Mouse (Mus musculus) kidney, postnatal 0 days (tissue): Measurements from ENCODE around the gene Tbc1d16. TPM values are rescaled to one million over a fixed set of nuclear protein-coding genes. Genes with fewer than 3 reads are reported as not detected.
"Not testable (repeated sequence)": the region's sequence is repeated elsewhere in the genome, so short reads cannot be mapped to it uniquely, and the experiment has no call there.

Experiments used
- ATAC-seq: fragments of 200-750 bp; cut with Nextera tagmentation; replicated peaks from 2 replicates; pipeline ENCODE4 v1.8.0; 2017; ENCODE audit warnings: low read depth, moderate number of reproducible peaks, moderate TSS enrichment, moderate library complexity; ENCODE audit not compliant: low FRiP score
- DNase-seq: peaks from one replicate; pipeline ENCODE4 v3.0.0-alpha.2; 2016; ENCODE audit warnings: low spot score
- H3K27ac ChIP-seq: fragments of 300-500 bp; sonication (generic); 2 replicates; pipeline ENCODE4 v1.5.1; 2014; ENCODE audit warnings: mild to moderate bottlenecking
- H3K27me3 ChIP-seq: fragments of 300-500 bp; sonication (generic); 2 replicates; pipeline ENCODE4 v1.6.1; 2014; ENCODE audit warnings: low read length, mixed read lengths; ENCODE audit not compliant: insufficient read depth
- H3K36me3 ChIP-seq: fragments of 300-500 bp; sonication (generic); 2 replicates; pipeline ENCODE4 v1.6.1; 2014; ENCODE audit warnings: low read length, mixed read lengths; ENCODE audit not compliant: insufficient read depth
- H3K4me1 ChIP-seq: fragments of 300-500 bp; sonication (generic); replicated peaks from 2 replicates; pipeline ENCODE4 v1.6.1; 2014; ENCODE audit warnings: antibody characterized with exemption, low read length, mixed read lengths; ENCODE audit not compliant: insufficient read depth
- H3K4me2 ChIP-seq: fragments of 300-500 bp; sonication (generic); 2 replicates; pipeline ENCODE4 v1.6.1; 2014; ENCODE audit warnings: mild to moderate bottlenecking, low read length, moderate library complexity, mixed read lengths
- H3K4me3 ChIP-seq: fragments of 300-500 bp; sonication (generic); replicated peaks from 2 replicates; pipeline ENCODE4 v1.5.1; 2014; ENCODE audit warnings: low read depth, low read length
- H3K9ac ChIP-seq: fragments of 300-500 bp; sonication (generic); 2 replicates; pipeline ENCODE4 v1.6.1; 2014; ENCODE audit warnings: low read depth, low read length
- H3K9me3 ChIP-seq: fragments of 300-500 bp; sonication (generic); replicated peaks from 2 replicates; pipeline ENCODE4 v1.6.1; 2016; ENCODE audit warnings: low read length, inconsistent platforms, mixed read lengths
- CTCF ChIP-seq: IDR thresholded peaks from 2 replicates; pipeline ENCODE4 v1.5.1; 2016; ENCODE audit warnings: antibody characterized with exemption, low read depth, mild to moderate bottlenecking, moderate library complexity
- WGBS: fragments of 180-500 bp; shearing (Covaris S2); extraction: QIAGEN DNeasy Blood & Tissue Kit; methylation state at CpG from one replicate; pipeline ENCODE4 v1.1.7; 2014; 5-methylcytosine and 5-hydroxymethylcytosine counted together
- polyA plus RNA-seq: library from polyadenylated mRNA; unstranded; fragments of >200 nt; fragmentation: Nextera tagmentation; extraction: Ambion mirVana; gene quantifications from 2 replicates; pipeline ENCODE4 v1.2.1, GENCODE M21; 2015

The Tbc1d16 gene
- polyA plus RNA-seq, 1 experiment from 2014 or later, result 9.2 TPM

DNA sequence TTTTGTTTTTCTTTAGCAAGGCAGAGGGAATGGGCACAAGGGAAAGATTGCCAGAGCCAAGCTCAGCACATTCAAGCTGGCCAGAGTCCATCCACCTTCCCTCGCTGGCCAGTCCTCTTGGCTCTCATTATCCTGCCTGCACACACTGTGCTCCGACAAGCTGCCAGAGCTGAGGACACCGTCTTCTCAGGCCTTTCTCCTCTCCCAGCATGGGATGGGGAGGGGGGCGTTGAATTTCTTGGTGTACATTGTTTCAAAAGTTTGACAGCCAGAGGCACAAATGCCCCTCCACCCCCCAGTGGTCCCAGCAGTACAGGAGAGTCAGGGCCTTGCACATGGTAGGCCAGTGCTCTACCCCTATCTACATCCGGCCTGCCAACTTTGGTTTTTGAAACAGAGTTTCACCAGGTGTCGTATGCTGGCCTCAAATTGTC lies 39.0 kb upstream of the Tbc1d16 start:
- Histone ChIP-seq H3K9me3 (no peaks in the 10 kb centered on the region), H3K27me3 (no peaks in the 10 kb centered on the region), H3K27ac (peak overlapping the region; percentile 36; the same call in 1 of the 2 replicates), H3K9ac (peak overlapping the region; percentile 73; the same call in 1 of the 2 replicates), H3K4me1 (no peaks in the 10 kb centered on the region), H3K36me3 (no peaks in the 10 kb centered on the region), H3K4me2 (peak overlapping the region; percentile 99), H3K4me3 (no peak overlapping the region)
- no peak for DNase-seq
- TF ChIP-seq CTCF, result no peak
- peak; percentile 25 for ATAC-seq
- WGBS, result 38% methylated on average over 6 of the region's 6 CpGs

DNA sequence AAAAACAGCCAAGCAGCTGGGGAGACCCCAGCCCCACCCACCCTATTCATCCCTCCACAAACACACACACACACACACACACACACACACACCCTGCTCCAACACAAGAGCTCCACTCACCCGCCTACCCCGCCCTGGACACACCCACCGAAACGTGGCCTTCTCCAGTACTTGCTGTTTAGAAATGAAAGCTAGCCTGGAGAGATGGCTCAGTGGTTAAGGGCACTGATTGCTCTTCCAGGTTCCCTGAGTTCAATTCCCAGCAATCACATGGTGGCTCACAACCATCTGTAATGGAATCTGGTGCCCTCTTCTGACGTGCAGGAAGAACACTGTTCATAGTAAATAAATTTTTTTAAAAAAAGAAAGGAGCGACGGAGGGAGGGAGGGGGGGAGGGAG lies 37.5 kb upstream of the Tbc1d16 start:
- Histone ChIP-seq H3K4me1 (no peaks in the 10 kb centered on the region), H3K9ac (no peak overlapping the region), H3K27me3 (no peaks in the 10 kb centered on the region), H3K4me2 (no peak overlapping the region), H3K36me3 (no peaks in the 10 kb centered on the region), H3K9me3 (no peaks in the 10 kb centered on the region), H3K4me3 (no peak overlapping the region), H3K27ac (no peak overlapping the region)
- no peak for TF ChIP-seq CTCF
- WGBS, result 81% methylated on average over 7 of the region's 7 CpGs
- DNase-seq, result no peak
- no peak for ATAC-seq

DNA sequence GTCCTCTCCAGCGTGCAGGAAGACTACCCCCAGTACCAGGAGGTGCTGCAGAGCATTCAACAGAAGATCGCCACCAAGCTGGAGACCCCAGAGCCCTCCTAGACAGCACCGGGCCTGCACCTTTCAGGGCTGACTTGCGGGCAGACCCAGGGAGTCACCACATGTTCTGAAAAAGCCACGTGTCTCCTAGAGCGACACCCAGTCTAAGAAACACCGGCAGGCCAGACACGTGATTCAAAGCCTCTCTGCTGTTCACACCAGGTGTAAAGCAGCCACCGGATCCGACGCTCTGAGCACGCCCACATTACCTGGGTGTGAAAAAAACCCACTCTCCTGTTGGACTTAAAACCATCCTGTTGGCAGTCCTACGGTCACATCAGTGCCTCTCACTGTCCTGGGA lies 36.1 kb upstream of the Tbc1d16 start:
- ATAC-seq, result no peak
- H3K4me3 ChIP-seq, result no peak overlapping the region
- no peak overlapping the region for H3K27ac ChIP-seq
- WGBS, result 91% methylated on average over 13 of the region's 13 CpGs
- H3K36me3 ChIP-seq, result no peaks in the 10 kb centered on the region
- no peak overlapping the region for H3K9ac ChIP-seq
- H3K27me3 ChIP-seq, result no peaks in the 10 kb centered on the region
- no peak for DNase-seq
- H3K4me2 ChIP-seq, result no peak overlapping the region
- H3K9me3 ChIP-seq, result no peaks in the 10 kb centered on the region
- H3K4me1 ChIP-seq, result no peaks in the 10 kb centered on the region
- TF ChIP-seq CTCF, result no peak

DNA sequence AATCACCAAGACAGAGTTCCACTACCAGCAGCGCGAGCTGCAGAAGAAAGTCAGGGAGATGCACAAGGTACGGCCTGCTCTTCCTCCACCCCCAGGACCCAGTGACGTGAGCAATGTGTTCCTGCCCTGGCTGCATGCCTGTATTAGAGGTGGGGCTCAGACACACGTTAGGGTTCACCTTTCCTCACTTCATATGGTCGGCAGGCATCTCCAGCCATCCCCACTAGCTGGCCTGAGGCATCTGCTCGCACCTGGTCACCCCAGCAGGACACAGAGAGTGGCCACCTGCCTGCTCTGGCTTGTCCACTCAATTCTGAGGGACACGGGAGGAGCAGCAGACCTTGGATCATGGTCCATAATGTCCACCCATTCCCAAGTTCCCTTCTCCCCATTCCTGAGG lies 31.7 kb upstream of the Tbc1d16 start:
- H3K4me2 ChIP-seq, result no peak overlapping the region
- DNase-seq (no peak), ATAC-seq (no peak)
- H3K9me3 ChIP-seq, result no peaks in the 10 kb centered on the region
- H3K27me3 ChIP-seq, result no peaks in the 10 kb centered on the region
- WGBS, result 85% methylated on average over 8 of the region's 8 CpGs
- no peak overlapping the region for H3K9ac ChIP-seq
- peaks cover 18% of the 10 kb centered on the region for H3K4me1 ChIP-seq
- no peak overlapping the region for H3K27ac ChIP-seq
- TF ChIP-seq CTCF, result no peak
- no peaks in the 10 kb centered on the region for H3K36me3 ChIP-seq
- no peak overlapping the region for H3K4me3 ChIP-seq

DNA sequence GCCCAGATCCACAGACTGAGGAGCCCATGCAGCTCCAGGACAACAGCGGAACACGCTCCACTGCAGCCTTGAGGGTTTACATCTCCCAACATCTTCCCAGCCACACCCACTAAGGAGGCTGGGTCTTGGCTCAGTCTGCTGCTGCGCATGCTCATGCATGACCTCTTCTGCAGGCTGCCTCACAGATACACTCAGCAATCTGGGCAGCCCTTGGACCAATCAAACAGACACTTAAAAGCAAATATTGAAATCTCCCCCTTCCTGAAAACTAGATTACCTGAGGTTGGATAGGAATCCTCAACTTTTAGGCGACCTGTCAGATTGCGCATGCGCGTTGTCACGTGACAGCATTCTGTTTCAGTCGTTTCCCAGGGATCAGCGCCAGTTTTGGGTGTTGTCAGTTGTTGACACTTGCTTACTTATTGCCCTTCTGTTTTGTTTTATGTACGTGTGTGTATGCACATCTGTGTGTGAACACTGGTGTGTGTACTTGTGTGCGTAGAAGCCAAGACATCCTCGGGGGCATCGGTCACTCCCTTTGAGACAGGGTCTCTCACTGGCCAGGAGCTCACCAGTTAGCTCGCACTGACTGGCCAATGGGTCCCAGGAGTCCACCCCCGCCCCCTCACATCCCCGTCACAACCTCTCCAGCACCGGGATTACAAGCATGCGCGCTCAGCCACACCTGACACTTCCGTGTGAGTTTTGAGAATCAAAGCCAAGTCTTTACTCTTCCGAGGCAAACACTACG lies 30.4 kb upstream of the Tbc1d16 start:
- WGBS, result 54% methylated on average over 23 of the region's 23 CpGs
- Histone ChIP-seq H3K4me2 (peak overlapping the region; percentile 46), H3K9me3 (no peaks in the 10 kb centered on the region), H3K36me3 (no peaks in the 10 kb centered on the region), H3K9ac (no peak overlapping the region), H3K27ac (peak overlapping the region; percentile 40; the same call in 1 of the 2 replicates), H3K4me1 (peaks cover 18% of the 10 kb centered on the region), H3K27me3 (no peaks in the 10 kb centered on the region), H3K4me3 (peak overlapping the region; percentile 9; the same call in 1 of the 2 replicates)
- no peak for TF ChIP-seq CTCF
- ATAC-seq (peak; percentile 54; the same call in 1 of the 2 replicates), DNase-seq (peak; percentile 83)

DNA sequence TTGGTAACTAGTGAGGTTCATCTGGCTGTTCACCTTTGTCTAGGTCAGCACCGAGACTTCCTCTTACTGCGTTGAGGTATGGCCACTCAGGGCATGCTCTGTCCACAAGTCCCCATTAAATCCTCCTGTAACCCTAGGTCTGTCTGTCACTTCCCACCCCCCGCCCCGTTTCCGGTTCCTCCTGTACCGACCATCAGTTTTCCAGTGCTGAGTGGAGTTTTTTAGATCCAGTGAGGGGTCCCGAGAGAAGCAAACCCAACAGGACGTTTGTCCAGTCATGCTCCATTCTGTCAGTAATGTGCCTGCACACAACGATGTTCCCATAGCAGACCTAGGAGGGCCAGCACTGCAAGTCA lies 29.9 kb upstream of the Tbc1d16 start:
- Histone ChIP-seq H3K9ac (no peak overlapping the region), H3K27me3 (no peaks in the 10 kb centered on the region), H3K4me3 (peak overlapping the region; percentile 9; the same call in 1 of the 2 replicates), H3K27ac (peak overlapping the region; percentile 40; the same call in 1 of the 2 replicates), H3K4me2 (peak overlapping the region; percentile 46), H3K4me1 (peaks cover 18% of the 10 kb centered on the region), H3K9me3 (no peaks in the 10 kb centered on the region), H3K36me3 (no peaks in the 10 kb centered on the region)
- TF ChIP-seq CTCF, result no peak
- WGBS, result 36% methylated on average over 9 of the region's 9 CpGs
- ATAC-seq, result no peak
- DNase-seq, result no peak

DNA sequence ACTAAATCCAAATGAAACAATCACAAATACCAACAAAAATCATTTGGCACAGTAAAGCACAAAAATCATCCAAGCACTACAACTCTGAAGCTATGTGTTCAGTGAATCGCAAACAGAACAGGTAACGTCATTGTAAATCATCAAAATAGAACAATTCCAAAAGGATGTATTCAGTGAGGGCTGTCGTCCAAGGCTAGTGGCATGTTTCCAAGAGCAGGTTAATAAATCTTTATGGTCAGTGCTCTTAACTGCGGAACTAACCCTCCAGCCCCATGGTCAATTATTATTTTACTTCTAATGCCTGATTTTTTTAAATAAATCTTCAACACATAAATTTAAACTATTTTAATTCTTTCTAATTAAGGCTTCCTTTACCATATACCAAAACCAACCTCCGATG lies 28.3 kb upstream of the Tbc1d16 start:
- H3K36me3 ChIP-seq, H3K27ac ChIP-seq, H3K27me3 ChIP-seq, H3K9ac ChIP-seq, ATAC-seq, H3K4me2 ChIP-seq, H3K4me3 ChIP-seq, H3K9me3 ChIP-seq: not testable (repeated sequence)
- peak; percentile 55 for DNase-seq
- WGBS, result 28% methylated on average over 5 of the region's 5 CpGs
- H3K4me1 ChIP-seq, result peaks cover 25% of the 10 kb centered on the region
